Mouse (Mus musculus) neutrophil, adult 65 days (primary cell): Measurements from ENCODE around the gene Erv3. TPM values are rescaled to one million over a fixed set of nuclear protein-coding genes. Genes with fewer than 3 reads are reported as not detected.

Source experiments
- total RNA-seq: library from RNA; stranded (reverse); gene quantifications from 2 replicates; pipeline ENCODE4 v1.2.4, GENCODE M21; 2023

Gene Erv3
- total RNA-seq = not detected in 2 replicates

DNA sequence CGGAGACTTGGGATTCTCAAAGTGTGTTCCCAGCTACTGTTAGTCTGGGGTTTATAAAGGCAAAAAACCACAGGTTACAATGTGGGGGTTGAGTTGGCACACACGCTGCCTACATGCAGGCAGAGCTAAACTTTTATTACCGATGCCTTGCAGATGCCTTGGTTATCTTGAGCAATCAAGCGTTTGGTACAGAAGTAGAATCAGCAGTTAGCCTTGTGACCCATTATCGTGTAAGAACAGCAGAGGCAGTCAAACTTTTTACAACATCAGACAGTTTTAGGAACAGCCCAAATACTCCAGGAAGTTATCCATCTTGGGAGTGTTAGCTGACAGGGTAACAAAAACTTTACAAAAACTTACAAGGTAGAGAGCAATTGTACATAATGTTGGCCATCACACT lies at the start of gene Erv3:
TSS of gene Erv3 (minus strand) at position 27 of the 400 bp plus-strand sequence.

Other genes with a start within 250 kb of the Erv3 start
- 7.8 and 8.2 TPM in 2 replicates for gene Prnp, start 50.2 kb upstream of the Erv3 start, total RNA-seq
- gene Prn, start 50.2 kb upstream of the Erv3 start, total RNA-seq = not detected in 2 replicates
- gene Prnd, start 91.1 kb upstream of the Erv3 start, total RNA-seq = not detected in 2 replicates
- 129 and 134 TPM in 2 replicates for gene Rassf2, start 170.5 kb upstream of the Erv3 start, total RNA-seq